Mouse (Mus musculus) adrenal gland, postnatal 36 days (tissue): Measurements from ENCODE around the gene Prr19. TPM values are rescaled to one million over a fixed set of nuclear protein-coding genes. Genes with fewer than 3 reads are reported as not detected.
"Not testable (repeated sequence)": the region's sequence is repeated elsewhere in the genome, so short reads cannot be mapped to it uniquely, and the experiment has no call there.

Source experiments
- DNase-seq, 2 experiments: peaks; one replicate each; pipeline ENCODE4 v3.0.0; 2021; ENCODE audit warnings: mixed read lengths in 1 of 2
- total RNA-seq, 2 experiments: library from RNA; stranded (reverse); gene quantifications; 2 replicates each; pipeline ENCODE4 v1.2.3; 2021

Gene Prr19
- total RNA-seq, 2 experiments from 2014 or later: not detected

- peak; percentile 64 to 66 for DNase-seq
Observed at GRCm38 (mm10) chr7:25317446-25317999, 16.3 kb downstream of the Prr19 start.

- peak; percentile 56 to 59 for DNase-seq
Observed at GRCm38 (mm10) chr7:25322058-25322484, 20.9 kb downstream of the Prr19 start.

- DNase-seq: peak; percentile 55 to 75
Observed at GRCm38 (mm10) chr7:25323219-25323618, 22.0 kb downstream of the Prr19 start.

GRCm38 (mm10) chr7:25325431-25325830 lies 24.2 kb downstream of the Prr19 start:
- not testable (repeated sequence) for DNase-seq

- DNase-seq: peak in 1 of 2 experiments; percentile 30
Observed at GRCm38 (mm10) chr7:25326233-25326632, 25.0 kb downstream of the Prr19 start.

GRCm38 (mm10) chr7:25333596-25334307 lies 32.5 kb downstream of the Prr19 start:
- DNase-seq: peak; percentile 77 to 80

GRCm38 (mm10) chr7:25334472-25334871 lies 33.3 kb downstream of the Prr19 start:
- DNase-seq: peak in 1 of 2 experiments; percentile 18

GRCm38 (mm10) chr7:25339329-25339728 lies 38.1 kb downstream of the Prr19 start:
- DNase-seq: no peak

GRCm38 (mm10) chr7:25341000-25341784 lies 40.0 kb downstream of the Prr19 start:
- DNase-seq: no peak

GRCm38 (mm10) chr7:25348861-25349260 lies 47.6 kb downstream of the Prr19 start:
- no peak for DNase-seq

Other genes with a start within 250 kb of the Prr19 start
- gene Grik5, start 229.1 kb upstream of the Prr19 start, total RNA-seq: 10 to 100 TPM; 13.4 to 16.9 TPM
- 10 to 100 TPM; 20.6 to 20.9 TPM for gene Zfp574, start 228.8 kb upstream of the Prr19 start, total RNA-seq
- 1 to 10 TPM in 1 of 2 experiments, under 1 TPM in 1; 0.86 to 1.3 TPM for gene Pou2f2, start 121.7 kb upstream of the Prr19 start, total RNA-seq
- 10 to 100 TPM; 16.7 to 17.7 TPM for gene Dedd2, start 80.8 kb upstream of the Prr19 start, total RNA-seq
- 1 to 10 TPM; 9.3 to 9.4 TPM for gene Zfp526, start 80.0 kb upstream of the Prr19 start, total RNA-seq
- 10 to 100 TPM; 93.3 to 96.7 TPM for gene Gsk3a, start 63.6 kb upstream of the Prr19 start, total RNA-seq
- 10 to 100 TPM; 25.4 to 40.9 TPM for gene Erf, start 50.6 kb upstream of the Prr19 start, total RNA-seq
- gene Cic, start 33.7 kb upstream of the Prr19 start, total RNA-seq: 100 to 1,000 TPM in 1 of 2 experiments, 10 to 100 TPM in 1; 94.8 to 116 TPM
- gene Pafah1b3, start 3.4 kb upstream of the Prr19 start, total RNA-seq: 10 to 100 TPM; 32.7 to 34.0 TPM
- gene Tmem145, start 4.7 kb downstream of the Prr19 start, total RNA-seq: 1 to 10 TPM; 1.5 to 1.6 TPM
- gene Megf8, start 15.8 kb downstream of the Prr19 start, total RNA-seq: 10 to 100 TPM; 43.7 to 51.3 TPM
- gene Cnfn, start 68.3 kb downstream of the Prr19 start, total RNA-seq: not detected
- gene Lipe, start 97.3 kb downstream of the Prr19 start, total RNA-seq: 100 to 1,000 TPM; 342 to 355 TPM
- gene Cxcl17, start 111.5 kb downstream of the Prr19 start, total RNA-seq: not detected
- 10 to 100 TPM in 1 of 2 experiments, 1 to 10 TPM in 1; 9.6 to 19.9 TPM for gene Ceacam1, start 176.2 kb downstream of the Prr19 start, total RNA-seq
- gene Ceacam2, start 238.4 kb downstream of the Prr19 start, total RNA-seq: 1 to 10 TPM; 1.4 to 2.4 TPM